Mouse (Mus musculus) bone marrow, adult 2 months (tissue): Measurements from ENCODE around the gene Camkv.

Source experiments
- CTCF ChIP-seq: fragments of 200-500 bp; IDR thresholded peaks from 2 replicates; pipeline ENCODE4 v1.5.1; 2011; ENCODE audit warnings: low read length, control low read depth; ENCODE audit not compliant: control insufficient read depth, insufficient read depth
- POLR2A ChIP-seq: fragments of 200-500 bp; IDR thresholded peaks from 2 replicates; pipeline ENCODE4 v1.6.1; 2011; ENCODE audit warnings: low read depth, mild to moderate bottlenecking, control low read depth, low read length, borderline replicate concordance; ENCODE audit not compliant: control insufficient read depth

DNA sequence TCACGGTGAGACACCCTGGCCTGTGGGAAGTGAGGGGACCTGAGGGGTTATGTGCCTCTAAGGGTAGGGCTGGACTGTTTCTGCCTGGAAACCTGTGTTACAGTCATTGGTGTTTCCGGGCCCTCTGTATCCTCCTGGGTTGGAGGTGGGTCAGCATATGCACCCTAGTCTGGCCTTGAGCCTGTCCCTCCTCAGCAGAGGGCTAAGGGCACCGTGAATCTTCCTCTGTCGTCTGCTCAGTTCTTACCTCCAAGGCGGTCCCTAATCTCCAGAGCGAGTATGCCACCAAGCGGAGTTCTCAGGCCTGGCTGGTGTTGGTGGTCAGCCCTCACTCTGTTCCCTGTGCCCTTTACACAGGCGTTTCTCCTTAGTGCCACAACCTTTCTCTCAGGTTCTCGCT is 27.4 kb downstream of the Camkv start:
- TF ChIP-seq CTCF = no peak
- TF ChIP-seq POLR2A = no peak
